Mouse (Mus musculus) kidney, postnatal 25 days (tissue): ENCODE measurements around the gene Fam131a.
"Not testable (repeated sequence)": the region's sequence is repeated elsewhere in the genome, so short reads cannot be mapped to it uniquely, and the experiment has no call there.

Experiments
- DNase-seq, 2 experiments: peaks; one replicate each; pipeline ENCODE4 v3.0.0; 2021; ENCODE audit warnings: mixed read lengths in 2 of 2

The Fam131a gene

DNA sequence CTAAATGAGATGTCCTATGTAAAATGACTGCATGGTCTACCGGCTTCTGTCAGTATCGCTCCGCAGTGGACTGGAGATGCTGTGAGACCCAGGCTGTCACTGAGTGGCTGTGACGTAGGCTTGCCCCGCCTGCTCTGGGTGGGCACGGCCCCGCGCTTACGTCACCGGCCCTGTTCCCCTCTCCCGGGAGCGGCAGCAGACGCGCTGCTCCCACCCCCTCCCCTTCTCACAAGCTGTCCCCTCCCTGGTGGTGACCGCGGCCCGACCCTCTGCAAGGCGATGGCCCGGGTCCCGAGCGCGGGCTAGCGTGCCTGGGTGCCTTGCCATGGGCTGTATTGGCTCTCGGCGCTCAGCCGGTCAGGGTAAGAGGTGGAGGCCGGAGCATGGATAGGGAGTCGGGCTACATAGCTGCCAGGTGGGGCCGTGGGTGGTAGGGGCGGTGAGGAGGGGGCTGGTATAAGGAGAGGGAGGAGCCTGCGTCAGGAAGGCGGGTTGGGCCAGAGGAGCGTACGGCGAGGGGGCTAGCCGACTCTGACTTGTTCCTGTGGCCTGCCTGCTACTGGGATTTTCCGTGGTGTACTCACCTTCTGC is at the start of gene Fam131a:
Gene Fam131a, plus strand, starts transcription at position 131 of the 591 bp plus-strand sequence.
- DNase-seq = peak; percentile 91 to 93

DNA sequence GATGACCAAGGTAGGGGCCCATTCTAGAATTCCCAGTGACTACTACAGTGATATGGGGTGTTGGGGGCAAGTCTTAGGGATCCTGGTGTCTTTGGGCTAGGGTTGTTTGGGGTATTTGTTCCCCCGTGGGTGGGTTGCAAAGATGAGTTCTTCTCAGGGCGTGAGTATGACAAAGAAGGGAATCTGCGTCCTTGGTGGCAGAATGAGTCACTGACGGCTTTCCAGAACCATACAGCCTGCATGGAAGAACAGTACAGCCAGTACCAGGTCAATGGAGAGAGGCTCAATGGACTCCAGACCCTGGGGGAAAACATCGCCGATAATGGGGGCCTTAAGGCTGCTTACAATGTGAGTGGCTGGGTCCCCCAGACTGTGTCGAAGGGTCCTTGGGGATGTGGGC is 49.1 kb upstream of the Fam131a start:
- no peak for DNase-seq

DNA sequence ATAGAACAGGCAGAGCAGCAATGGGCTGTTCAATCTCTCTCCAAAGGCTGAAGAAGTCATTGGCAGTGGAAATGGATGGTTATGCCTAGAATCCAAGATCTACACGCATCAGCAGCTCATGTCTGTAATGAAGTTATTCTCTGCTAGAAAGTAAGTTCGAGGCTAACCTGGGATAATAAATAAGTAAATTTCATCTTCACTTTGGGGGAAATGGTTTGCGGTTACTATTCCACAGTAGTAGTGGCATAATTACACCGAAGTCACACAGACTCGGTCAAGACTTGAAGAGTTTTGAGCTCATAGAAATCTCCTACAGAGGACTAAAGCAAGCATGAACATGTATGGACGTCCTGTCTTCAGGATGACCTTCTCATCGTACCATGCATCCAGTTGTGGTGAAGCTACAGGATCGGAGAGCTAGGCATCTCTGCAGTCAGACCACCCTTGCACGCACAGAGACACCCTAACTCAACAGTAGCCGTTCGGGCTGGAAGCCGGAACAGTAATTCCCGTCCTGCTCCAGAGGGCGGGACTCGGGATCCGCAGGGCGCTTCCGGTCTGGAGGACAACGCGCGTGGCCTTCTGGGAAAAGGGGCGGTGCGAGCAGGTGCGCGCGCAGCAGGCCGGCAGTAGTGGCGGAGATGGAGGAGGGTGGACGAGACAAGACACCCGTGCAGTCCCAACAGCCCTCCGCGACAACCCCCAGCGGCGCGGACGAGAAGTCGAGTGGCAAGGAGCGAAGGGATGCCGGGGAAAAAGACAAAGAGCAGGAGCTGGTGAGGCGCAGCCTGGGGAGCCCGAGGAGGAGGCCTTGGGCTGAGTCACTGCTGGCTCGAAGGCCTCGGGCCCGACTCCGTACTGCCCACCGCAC is 41.7 kb upstream of the Fam131a start, which contains the start of gene Psmd2:
Gene Psmd2, plus strand, starts transcription at position 577 of the 871 bp plus-strand sequence.
- peak; percentile 98 for DNase-seq

DNA sequence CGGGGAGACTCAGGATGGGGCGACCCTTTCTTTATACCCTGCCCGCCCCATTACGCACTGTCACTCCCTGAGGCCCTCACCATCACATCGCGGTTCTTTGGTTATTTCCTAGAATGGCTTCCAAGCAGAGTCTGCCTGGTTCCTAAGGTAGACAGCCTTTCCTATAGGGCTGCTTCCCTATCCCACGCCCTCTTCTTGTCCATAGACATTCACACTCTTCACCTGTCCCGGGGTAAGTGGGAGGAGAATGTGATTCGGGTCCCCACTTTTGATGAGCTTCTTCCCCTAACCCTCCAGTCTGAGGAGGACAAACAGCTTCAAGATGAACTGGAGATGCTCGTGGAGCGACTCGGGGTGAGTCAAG is 41.1 kb upstream of the Fam131a start:
- DNase-seq = no peak

DNA sequence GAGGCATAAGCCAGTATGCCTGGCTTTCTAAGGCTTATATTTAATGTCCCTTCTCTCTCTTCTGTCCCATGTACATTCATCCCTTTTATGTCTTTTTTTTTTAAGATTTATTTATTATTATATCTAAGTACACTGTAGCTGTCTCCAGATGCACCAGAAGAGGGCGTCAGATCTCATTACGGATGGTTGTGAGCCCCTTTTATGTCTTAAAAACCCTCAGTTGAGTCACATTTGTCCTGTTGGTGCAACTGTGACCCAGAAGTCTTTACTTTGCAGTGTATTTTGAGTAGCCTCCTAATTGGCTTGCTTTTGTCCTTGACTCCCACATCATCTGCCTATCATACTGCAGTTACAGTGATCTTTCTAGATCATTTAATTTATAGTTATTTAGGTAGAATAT is 39.7 kb upstream of the Fam131a start:
- no peak for DNase-seq

DNA sequence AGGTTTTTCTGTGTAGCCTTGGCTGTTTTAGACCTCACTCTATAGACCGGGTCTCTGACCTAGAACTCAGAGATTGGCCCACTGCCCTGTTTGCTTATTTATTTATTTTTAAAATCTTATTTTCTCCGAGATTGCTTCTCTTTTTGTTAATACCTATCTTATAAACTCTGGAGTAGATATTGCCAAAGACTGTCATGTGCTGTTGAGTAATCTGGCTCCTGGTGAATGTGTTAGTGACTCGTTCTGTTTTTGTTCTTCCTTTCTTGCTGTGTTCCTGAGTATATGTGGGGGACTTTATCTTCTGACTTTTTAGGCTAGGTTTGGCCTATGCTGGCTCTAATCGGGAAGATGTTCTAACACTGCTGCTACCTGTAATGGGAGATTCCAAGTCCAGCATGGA is 35.4 kb upstream of the Fam131a start:
- DNase-seq = no peak

DNA sequence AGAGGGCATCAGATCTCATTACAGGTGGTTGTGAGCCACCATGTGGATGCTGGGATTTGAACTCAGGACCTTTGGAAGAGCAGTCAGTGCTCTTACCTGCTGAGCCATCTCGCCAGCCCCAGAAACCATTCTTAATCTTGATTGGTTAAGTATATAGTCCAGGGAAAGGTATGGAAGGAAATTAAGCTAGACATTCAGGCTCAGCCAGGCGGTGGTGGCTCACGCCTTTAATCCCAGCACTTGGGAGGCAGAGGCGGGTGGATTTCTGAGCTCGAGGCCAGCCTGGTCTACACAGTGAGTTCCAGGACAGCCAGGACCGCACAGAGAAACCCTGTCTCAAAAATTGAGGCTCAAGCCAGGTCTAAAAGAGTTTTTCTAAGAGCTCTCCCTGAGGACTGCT is 25.0 kb upstream of the Fam131a start, which contains the start of gene Eif4g1:
Gene Eif4g1, plus strand, starts transcription at position 301 of the 400 bp plus-strand sequence.
- DNase-seq = not testable (repeated sequence)

DNA sequence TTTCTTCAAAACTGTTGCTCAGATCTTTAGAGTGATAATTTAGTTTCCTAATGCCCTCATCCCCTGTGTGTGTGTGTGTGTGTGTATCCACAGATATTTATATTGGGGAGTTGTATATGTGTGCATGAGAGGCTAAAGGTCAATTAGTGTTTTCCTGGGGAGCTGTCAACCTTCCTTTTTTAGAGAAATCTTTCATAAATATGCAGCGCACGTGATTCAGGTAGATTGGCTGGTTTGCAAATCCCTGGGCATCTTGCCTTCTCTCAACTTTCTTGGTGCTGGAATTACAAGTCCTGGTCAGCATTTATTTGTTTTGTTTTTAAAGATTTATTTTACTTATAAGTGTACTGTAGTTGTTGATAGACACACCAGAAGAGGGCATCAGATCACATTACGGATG is 22.8 kb upstream of the Fam131a start:
- DNase-seq = no peak

DNA sequence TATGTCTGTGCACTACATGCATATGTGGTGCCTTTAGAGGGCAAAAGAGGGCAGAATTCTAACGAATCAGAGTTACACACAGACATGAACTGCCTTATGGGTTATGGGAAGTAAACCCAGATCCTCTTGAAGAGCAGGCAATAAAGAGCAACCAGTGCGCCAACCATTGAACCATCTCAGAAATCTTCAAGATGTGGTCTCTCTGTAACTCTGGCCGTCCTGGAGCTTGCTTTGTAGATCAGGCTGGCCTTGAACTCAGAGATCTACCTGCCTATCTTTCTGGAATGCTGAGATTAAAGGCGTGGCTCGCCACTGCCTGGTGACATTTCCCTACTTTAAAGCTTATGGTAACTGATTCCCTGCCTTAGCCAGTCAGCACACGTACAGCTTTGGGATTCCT is 21.2 kb upstream of the Fam131a start:
- DNase-seq = no peak

DNA sequence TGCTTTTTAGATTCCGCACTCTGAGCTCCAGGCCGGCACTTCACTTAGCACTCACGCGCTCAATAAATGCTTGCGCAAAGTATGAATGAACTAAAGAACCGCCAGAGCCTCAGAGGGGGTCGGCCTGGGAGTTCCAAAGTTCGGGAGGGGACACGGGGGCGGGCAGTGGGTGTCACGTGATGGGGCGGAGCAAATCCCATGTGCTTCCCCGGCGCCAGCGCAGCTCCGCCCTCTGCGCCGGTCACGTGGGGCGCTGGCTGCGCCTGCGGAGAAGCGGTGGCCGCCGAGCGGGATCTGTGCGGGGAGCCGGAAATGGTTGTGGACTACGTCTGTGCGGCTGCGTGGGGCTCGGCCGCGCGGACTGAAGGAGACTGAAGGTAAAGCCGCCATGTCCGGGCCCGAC is 20.5 kb upstream of the Fam131a start:
- peak; percentile 98 for DNase-seq

DNA sequence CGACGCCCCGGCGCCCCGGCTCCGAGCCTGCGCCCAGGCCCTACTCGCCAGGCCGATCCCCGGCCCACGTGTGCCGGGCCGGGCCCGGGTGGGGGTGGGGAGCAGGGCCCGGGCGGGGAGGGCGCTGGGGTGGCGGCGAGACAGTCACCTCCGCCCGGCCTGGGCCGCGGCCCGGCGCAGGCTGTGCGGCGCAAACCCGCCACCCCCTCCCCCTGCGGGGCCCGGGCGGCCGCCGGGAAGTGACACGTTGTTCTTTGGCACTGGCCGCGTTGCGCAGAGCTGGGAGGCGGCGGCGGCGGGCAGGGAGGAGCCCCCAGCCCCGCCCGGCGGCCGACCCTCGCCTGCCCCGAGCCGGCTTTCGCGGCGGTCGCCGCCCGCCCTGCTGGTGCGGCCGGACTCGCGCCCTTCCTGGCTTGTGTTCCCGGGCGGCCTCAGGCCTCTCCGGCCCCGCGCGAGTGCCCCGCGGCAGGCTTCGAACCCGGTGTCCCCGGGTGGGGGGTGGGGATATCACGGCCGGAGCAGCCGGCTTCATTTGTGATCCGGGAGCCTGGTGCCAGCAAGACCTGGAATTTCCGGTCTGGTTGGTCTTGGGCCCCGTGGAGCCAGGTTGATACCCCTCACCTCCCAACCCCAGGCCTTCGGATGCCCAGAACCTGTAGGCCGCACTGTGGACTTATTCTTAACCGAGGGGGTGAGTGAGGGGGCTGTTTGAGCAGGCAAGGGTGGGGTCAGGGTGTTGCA is 19.9 kb upstream of the Fam131a start:
- peak; percentile 55 to 86 for DNase-seq

DNA sequence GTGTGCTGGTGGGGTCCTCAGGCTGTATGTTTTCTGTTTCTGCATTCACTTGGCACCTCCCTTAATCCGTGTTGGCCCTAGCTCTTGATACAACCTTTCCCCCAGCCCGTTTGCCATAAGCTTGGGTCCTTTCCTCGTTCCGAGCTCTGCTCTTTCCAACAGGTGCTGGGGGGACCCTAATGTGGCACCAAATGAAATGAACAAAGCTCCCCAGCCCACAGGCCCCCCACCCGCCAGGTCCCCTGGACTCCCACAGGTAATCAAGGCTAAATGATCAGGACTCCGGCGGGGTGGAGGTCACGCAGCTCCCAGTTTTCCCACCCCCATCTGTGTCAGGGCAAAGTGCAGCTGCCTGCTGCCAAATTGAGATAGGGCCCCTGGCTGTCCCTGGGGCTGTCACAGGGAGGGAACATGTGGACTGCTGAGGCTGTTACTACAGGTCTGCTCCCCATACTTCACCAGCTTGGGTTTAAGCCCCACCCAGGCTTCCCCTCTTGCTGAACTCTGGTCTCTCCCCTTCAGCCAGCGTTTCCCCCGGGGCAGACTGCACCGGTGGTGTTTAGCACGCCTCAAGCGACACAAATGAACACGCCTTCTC is 19.2 kb upstream of the Fam131a start:
- peak; percentile 62 to 88 for DNase-seq

DNA sequence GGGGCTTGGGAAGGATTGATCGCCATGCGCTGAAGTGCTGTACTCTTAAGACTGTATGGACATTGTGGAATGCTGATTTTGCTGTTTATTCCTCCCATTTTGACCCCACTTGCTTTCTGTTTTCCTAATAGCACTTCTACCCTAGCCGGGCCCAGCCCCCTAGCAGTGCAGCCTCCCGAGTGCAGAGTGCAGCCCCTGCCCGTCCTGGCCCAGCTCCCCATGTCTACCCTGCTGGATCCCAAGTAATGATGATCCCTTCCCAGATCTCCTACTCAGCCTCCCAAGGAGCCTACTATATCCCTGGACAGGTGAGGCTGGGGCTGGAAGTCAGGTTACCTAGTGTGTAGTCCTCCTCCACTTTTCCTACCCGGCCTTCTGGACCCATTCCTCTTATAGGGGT is 17.8 kb upstream of the Fam131a start:
- DNase-seq = no peak

DNA sequence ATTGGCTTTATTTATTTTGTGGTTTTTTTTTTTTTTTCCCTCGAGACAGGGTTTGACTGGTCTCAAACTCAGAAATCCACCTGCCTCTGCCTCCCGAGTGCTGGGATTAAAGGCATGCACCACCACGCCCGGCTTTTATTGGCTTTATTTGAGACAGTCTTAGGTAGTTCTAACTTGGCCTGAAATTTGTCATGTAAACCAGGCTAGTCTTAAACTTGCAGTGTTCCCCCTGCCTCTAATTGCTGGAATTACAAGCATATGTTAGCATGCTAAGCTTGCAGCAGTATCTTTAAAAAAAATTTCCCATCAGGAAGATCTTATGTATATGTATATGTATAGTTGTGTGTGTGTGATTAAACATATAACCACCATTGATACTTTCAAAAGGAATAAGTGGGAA is 16.3 kb upstream of the Fam131a start:
- no peak for DNase-seq

DNA sequence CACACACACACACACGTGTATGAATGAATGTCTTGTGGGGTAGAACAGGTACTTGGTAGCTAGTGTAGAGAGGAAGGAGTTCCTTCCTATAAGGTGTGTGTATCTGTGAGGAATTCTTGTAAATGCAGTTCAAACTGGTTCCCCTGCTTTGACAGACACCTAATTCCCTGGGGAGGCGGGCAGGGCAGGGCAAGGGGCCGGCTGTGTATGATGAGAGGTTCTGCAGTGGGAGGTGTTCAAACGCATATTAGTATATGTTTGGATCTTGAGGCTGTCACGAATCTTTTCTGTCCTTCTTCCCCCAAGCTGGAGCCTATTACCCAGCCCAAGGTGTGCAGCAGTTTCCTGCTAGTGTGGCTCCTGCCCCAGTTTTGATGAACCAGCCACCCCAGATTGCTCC is 15.7 kb upstream of the Fam131a start:
- no peak for DNase-seq

DNA sequence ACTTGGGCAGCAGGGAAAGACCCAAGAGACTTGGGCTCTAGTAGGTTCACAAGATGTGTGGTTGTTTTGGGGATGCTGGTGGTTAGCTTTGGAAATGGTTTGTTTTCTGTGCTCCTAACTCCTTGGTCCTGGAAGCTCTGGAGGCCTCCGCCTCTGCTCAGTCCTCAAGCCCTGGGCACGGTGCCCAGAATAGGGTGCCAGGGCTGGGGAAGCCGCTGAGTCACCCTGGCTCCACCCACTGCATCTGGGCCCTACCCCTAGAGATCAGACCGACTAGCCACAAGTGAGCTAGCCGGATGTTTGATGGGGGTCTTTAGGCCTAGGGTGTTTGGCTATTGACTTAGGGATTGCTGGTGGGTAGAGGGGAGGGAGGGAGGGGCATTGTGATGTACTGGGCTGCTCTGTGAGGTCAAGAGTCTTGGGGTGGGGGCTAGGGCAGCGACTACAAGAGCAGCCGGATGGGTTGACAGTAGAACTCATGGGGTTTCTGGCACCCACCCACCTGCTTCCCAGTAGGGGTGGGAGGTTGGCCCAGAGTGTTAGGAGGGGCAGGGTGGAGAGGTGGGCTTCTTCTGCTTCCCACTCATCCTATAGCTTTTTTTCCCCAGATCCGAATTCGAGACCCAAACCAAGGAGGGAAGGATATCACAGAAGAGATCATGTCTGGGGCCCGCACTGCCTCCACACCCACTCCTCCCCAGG is 14.9 kb upstream of the Fam131a start:
- DNase-seq = peak; percentile 87 to 92

DNA sequence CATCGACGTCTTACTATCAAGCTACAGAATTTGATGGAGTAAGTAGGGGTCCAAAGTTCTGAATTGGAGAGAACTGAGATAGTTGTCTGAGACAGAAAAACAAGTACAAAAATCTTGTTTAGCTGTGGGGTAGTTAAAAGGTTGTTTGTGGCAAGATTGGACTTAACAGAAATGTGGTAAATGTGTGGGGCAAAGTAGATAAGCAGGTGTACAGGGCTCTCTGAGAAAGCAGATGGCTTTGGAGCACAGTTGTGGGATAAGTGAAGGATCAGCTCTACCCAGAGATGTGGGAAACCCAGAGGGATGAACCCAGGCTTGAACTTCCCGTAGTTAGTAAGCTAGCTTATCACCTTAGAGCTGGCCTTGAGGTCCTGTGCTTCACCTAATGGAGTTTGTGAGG is 2.3 kb upstream of the Fam131a start:
- no peak for DNase-seq

DNA sequence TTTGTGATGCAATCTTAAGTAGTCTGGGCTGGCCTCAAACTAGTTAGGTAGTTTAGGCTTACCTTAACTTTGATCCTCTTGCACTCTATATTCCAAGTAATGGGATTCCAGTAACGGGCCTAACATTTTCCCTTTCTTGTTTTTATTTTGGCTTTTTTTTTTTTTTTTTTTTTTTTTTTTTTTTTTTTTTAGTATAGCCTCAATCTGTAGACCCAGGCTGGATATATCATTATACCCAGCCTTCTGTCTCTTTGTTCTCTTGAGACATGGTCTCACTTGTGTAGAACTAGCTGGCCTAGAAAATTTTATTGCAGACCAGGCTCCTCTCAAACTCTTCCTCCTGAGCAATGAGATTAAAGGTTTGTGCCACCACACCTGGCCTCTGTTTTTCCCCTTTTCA is 1.4 kb upstream of the Fam131a start:
- DNase-seq = no peak

DNA sequence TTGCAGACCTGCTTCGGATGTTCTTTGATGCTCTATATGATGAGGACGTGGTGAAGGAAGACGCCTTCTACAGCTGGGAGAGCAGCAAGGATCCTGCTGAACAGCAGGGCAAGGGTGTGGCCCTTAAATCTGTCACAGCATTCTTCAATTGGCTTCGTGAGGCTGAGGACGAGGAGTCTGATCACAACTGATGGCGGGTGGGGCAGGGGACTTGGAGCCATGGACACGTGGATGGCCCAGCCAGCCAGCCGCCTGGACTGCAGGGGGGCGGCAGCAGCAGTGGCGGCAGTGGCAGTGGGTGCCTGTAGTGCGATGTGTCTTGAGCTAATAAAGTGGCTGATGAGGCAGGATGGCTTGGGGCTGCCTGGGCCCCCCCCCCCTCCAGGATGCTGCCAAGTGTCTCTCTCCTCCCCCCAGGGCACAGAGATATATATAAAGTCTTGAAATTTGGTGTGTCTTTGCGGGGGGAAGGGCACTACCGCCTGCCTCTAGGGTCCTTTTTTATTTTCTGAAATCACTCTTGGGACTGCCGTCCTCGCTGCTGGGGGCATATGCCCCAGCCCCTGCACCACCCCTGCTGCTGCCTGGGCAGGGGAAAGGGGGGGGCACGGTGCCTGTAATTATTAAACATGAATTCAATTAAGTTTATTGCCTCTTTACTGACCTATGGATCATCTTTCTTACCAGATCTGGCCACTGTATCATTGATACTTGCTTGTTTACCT is 638 bp upstream of the Fam131a start:
- DNase-seq = no peak

DNA sequence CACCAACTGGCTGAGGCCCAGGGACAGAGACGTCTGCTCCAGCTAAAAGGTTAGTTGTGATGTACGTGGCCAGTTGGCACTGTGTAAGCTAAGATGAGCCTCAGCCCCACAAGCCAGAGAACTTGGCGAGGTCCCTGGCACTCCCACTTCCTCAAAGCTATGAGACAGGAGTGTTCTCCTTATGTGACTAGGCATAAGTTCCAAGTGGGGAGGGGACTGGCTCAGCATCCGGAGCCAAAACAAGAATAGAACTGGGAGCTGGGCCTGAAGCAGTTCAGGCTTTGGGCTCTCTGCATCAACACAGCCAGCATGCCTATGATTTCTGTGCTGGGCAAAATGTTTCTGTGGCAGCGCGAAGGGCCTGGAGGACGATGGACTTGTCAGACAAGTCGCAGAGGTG is 1.7 kb downstream of the Fam131a start:
- peak; percentile 22 to 68 for DNase-seq

DNA sequence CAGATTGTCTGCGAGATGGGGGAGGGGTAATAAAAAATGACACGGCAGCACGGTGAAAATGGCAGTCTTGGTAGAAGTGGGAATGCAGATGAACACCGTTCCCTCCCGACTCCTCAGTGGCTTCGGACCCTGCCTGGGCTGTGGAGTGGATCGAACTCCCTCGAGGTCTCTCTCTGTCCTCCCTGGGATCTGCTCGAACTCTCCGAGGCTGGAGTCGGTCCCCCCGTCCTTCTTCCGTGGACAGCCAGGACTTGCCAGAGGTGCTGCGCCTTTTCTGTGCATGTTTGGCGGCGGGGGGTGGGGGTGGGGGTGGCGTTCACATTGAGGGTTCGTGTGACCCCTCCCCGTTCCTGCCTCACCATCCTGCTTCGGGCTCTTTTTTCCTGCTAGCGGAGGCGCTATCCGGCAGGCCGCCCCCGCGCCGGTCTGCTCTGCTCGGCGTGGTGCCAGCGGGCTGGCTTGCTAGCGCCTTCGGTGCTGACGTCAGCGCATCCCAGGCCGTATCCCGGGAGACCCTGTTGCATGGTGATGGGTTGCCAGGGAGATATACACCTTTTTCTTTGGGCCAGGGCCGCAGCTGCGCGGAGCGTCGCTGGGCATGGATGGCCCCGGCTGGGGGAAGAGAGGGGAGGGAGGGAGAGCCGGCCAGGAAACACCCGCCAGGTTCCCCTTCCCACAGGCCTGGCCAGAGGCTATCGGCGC is 2.7 kb downstream of the Fam131a start:
- peak; percentile 90 to 94 for DNase-seq
